Mouse (Mus musculus): ENCODE data around the gene Cpne6.
A peak's percentile ranks its signal among the peaks of the same experiment; 100 is the strongest.

DNA sequence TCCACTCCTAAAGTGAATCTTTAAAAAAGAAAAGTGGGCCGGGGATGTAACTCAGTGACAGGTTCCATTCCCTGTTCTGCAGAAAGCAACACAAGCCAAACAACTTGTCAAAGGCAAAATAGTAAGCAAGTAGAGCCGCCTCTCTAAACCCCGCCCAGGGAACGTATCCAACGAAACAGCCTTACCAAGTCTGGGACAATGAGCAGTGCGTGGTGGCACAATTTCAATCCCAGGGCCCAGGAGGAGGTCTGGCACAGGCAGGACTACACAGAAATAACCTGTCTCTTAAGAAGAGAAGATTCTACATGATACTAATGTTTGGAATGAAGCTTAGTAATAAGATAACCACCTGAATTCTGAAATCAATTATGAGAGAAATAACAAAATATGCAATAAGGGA lies 39.9 kb downstream of the Cpne6 start:
- TF ChIP-seq POLR2A (IDR thresholded peaks at IDR 0.05; ENCODE audit: insufficient read length, low read depth) (no peak), TCF3 (IDR thresholded peaks at IDR 0.05; ENCODE audit: insufficient read length, low read depth) (no peak), CEBPB (IDR thresholded peaks at IDR 0.05; ENCODE audit: insufficient read depth, poor library complexity, severe bottlenecking) (no peak), USF1 (IDR thresholded peaks at IDR 0.05; ENCODE audit: low read depth) (no peak), E2F4 (IDR thresholded peaks at IDR 0.05; ENCODE audit: insufficient read depth) (no peak), MYOD1 (IDR thresholded peaks at IDR 0.05; ENCODE audit: control insufficient read depth in 1 of 3, insufficient read length in 2 of 3, low read depth in 2 of 3) (no peak), TCF12 (IDR thresholded peaks at IDR 0.05; ENCODE audit: insufficient read depth, poor library complexity, severe bottlenecking) (no peak), MAX (IDR thresholded peaks at IDR 0.05; ENCODE audit: low read depth) (no peak), POLR2AphosphoS2 (IDR thresholded peaks at IDR 0.05; ENCODE audit: insufficient read length, low read depth) (peak; percentile 48), MYOG (IDR thresholded peaks at IDR 0.05; ENCODE audit: control insufficient read depth in 1 of 3, insufficient read depth in 1 of 3, insufficient read length in 2 of 3, low read depth in 2 of 3) (no peak), REST (IDR thresholded peaks at IDR 0.05; ENCODE audit: insufficient read depth, insufficient read length) (no peak)
